Mouse (Mus musculus): ENCODE data around the gene Wbp1. TPM values are rescaled to one million over a fixed set of nuclear protein-coding genes. Genes with fewer than 3 reads are reported as not detected.

Gene Wbp1
- polyA plus RNA-seq, 1 experiment from 2014 or later, result 21.0 TPM

GRCm38 (mm10) chr6:83116373-83117164 is 4.8 kb downstream of the Wbp1 start:
- Histone ChIP-seq H3K4me3 (ENCODE audit: low read depth, low read length) (peak overlapping the region; percentile 57), H3K4me2 (ENCODE audit: low read depth, low read length) (peak overlapping the region; percentile 98), H3K9me3 (ENCODE audit: low read length) (no peaks in the 10 kb centered on the region), H3K4me1 (ENCODE audit: insufficient read depth) (peaks cover 28% of the 10 kb centered on the region), H3K27me3 (ENCODE audit: insufficient read depth, low read length) (no peaks in the 10 kb centered on the region), H3K36me3 (replicated peaks; ENCODE audit: insufficient read depth, low read length) (peaks cover 8% of the 10 kb centered on the region), H3K9ac (replicated peaks) (peak overlapping the region; percentile 85), H3K27ac (ENCODE audit: low read depth) (no peak overlapping the region)
- TF ChIP-seq CTCF (IDR thresholded peaks at IDR 0.05; ENCODE audit: low read depth) (no peak), EP300 (IDR thresholded peaks at IDR 0.05; ENCODE audit: low read depth) (no peak)
- WGBS (ENCODE audit: insufficient replicate concordance), result 68% methylated on average over 11 of the region's 11 CpGs
- DNase-seq, result no peak
- ATAC-seq, result no peak

GRCm38 (mm10) chr6:83115682-83116372 is 5.5 kb downstream of the Wbp1 start:
- Histone ChIP-seq H3K27me3 (ENCODE audit: insufficient read depth, low read length) (no peaks in the 10 kb centered on the region), H3K4me2 (ENCODE audit: low read depth, low read length) (peak overlapping the region; percentile 98), H3K36me3 (replicated peaks; ENCODE audit: insufficient read depth, low read length) (peaks cover 11% of the 10 kb centered on the region), H3K27ac (ENCODE audit: low read depth) (peak overlapping the region; percentile 80), H3K4me3 (ENCODE audit: low read depth, low read length) (peak overlapping the region; percentile 57), H3K4me1 (ENCODE audit: insufficient read depth) (peaks cover 27% of the 10 kb centered on the region), H3K9ac (replicated peaks) (peak overlapping the region; percentile 85), H3K9me3 (ENCODE audit: low read length) (no peaks in the 10 kb centered on the region)
- no peak for TF ChIP-seq CTCF (IDR thresholded peaks at IDR 0.05; ENCODE audit: low read depth)
- TF ChIP-seq EP300 (IDR thresholded peaks at IDR 0.05; ENCODE audit: low read depth), result no peak
- peak; percentile 58; the same call in 1 of the 2 replicates for ATAC-seq
- DNase-seq, result no peak
- WGBS (ENCODE audit: insufficient replicate concordance), result under 1% methylated on average over 40 of the region's 48 CpGs

GRCm38 (mm10) chr6:83115011-83115671 is 6.2 kb downstream of the Wbp1 start, which contains the start of gene Mogs:
TSS of gene Mogs (plus strand) at chr6:83115496.
- Histone ChIP-seq H3K4me2 (ENCODE audit: low read depth, low read length) (peak within 1 kb of the TSS; percentile 98), H3K4me1 (ENCODE audit: insufficient read depth) (peaks cover 22% of the 10 kb centered on the region), H3K9me3 (ENCODE audit: low read length) (no peaks in the 10 kb centered on the region), H3K4me3 (ENCODE audit: low read depth, low read length) (peak within 1 kb of the TSS; percentile 57), H3K27me3 (ENCODE audit: insufficient read depth, low read length) (no peaks in the 10 kb centered on the region), H3K9ac (replicated peaks) (peak within 1 kb of the TSS; percentile 85), H3K27ac (ENCODE audit: low read depth) (peak within 1 kb of the TSS; percentile 80), H3K36me3 (replicated peaks; ENCODE audit: insufficient read depth, low read length) (peaks cover 17% of the 10 kb centered on the region)
- DNase-seq (peak; percentile 97), ATAC-seq (peak; percentile 94)
- TF ChIP-seq EP300 (IDR thresholded peaks at IDR 0.05; ENCODE audit: low read depth) (no peak), CTCF (IDR thresholded peaks at IDR 0.05; ENCODE audit: low read depth) (peak; percentile 65)
- WGBS (ENCODE audit: insufficient replicate concordance), result 2% methylated on average over 51 of the region's 58 CpGs

GRCm38 (mm10) chr6:83111510-83112136 is 9.7 kb downstream of the Wbp1 start:
- TF ChIP-seq EP300 (IDR thresholded peaks at IDR 0.05; ENCODE audit: low read depth) (no peak), CTCF (IDR thresholded peaks at IDR 0.05; ENCODE audit: low read depth) (no peak)
- no peaks in the 10 kb centered on the region for H3K9me3 ChIP-seq (ENCODE audit: low read length)
- H3K36me3 ChIP-seq (replicated peaks; ENCODE audit: insufficient read depth, low read length), result peaks cover 16% of the 10 kb centered on the region
- H3K27ac ChIP-seq (ENCODE audit: low read depth), result no peak overlapping the region
- H3K4me3 ChIP-seq (ENCODE audit: low read depth, low read length), result no peak overlapping the region
- WGBS (ENCODE audit: insufficient replicate concordance), result 72% methylated on average over 4 of the region's 4 CpGs
- ATAC-seq (no peak), DNase-seq (no peak)
- no peak overlapping the region for H3K9ac ChIP-seq (replicated peaks)
- no peak overlapping the region for H3K4me2 ChIP-seq (ENCODE audit: low read depth, low read length)
- H3K4me1 ChIP-seq (ENCODE audit: insufficient read depth), result peaks cover 30% of the 10 kb centered on the region
- no peaks in the 10 kb centered on the region for H3K27me3 ChIP-seq (ENCODE audit: insufficient read depth, low read length)

- DNase-seq, result peak; percentile 85
- Histone ChIP-seq H3K36me3 (replicated peaks; ENCODE audit: insufficient read depth, low read length) (peaks cover 18% of the 10 kb centered on the region), H3K9me3 (ENCODE audit: low read length) (no peaks in the 10 kb centered on the region), H3K4me2 (ENCODE audit: low read depth, low read length) (peak within 1 kb of the TSS; percentile 80), H3K27me3 (ENCODE audit: insufficient read depth, low read length) (no peaks in the 10 kb centered on the region), H3K4me1 (ENCODE audit: insufficient read depth) (peaks cover 19% of the 10 kb centered on the region), H3K9ac (replicated peaks) (peak within 1 kb of the TSS; percentile 84), H3K27ac (ENCODE audit: low read depth) (peak within 1 kb of the TSS; percentile 79), H3K4me3 (ENCODE audit: low read depth, low read length) (peak within 1 kb of the TSS; percentile 77)
- ATAC-seq, result peak; percentile 87
- under 1% methylated on average over 74 of the region's 76 CpGs for WGBS (ENCODE audit: insufficient replicate concordance)
- TF ChIP-seq CTCF (IDR thresholded peaks at IDR 0.05; ENCODE audit: low read depth), result 0 out of 2 replicates have a peak, but pooled peaks have one; percentile 3
- TF ChIP-seq EP300 (IDR thresholded peaks at IDR 0.05; ENCODE audit: low read depth), result peak; percentile 22; the same call in 1 of the 2 replicates
Measured at GRCm38 (mm10) chr6:83108762-83109668, 12.3 kb downstream of the Wbp1 start, which contains the start of gene Mrpl53. TSS of gene Mrpl53 (plus strand) at chr6:83109040.
